Mouse (Mus musculus): ENCODE results near the gene Ankrd55. TPM values are rescaled to one million over a fixed set of nuclear protein-coding genes. Genes with fewer than 3 reads are reported as not detected.

The Ankrd55 gene
- total and polyA plus RNA-seq, 2 experiments from 2014 or later, result 5.7 to 15.6 TPM

GRCm38 (mm10) chr13:112363218-112363617 is 75.0 kb downstream of the Ankrd55 start:
- Histone ChIP-seq H3K9ac (no peak overlapping the region), H3K36me3 (ENCODE audit: insufficient read depth) (no peaks in the 10 kb centered on the region; the same call in 1 of the 2 replicates), H3K27ac (ENCODE audit: low read depth, low read length) (no peak overlapping the region), H3K4me1 (ENCODE audit: insufficient read depth) (no peaks in the 10 kb centered on the region), H3K4me2 (ENCODE audit: low read depth) (no peak overlapping the region), H3K27me3 (ENCODE audit: insufficient read depth, low read length) (no peaks in the 10 kb centered on the region), H3K9me3 (ENCODE audit: low read length) (no peaks in the 10 kb centered on the region), H3K4me3 (ENCODE audit: low read depth, low read length) (no peak overlapping the region)
- no peak for TF ChIP-seq CTCF (IDR thresholded peaks at IDR 0.05; ENCODE audit: low read depth)
- ATAC-seq (no peak), DNase-seq (no peak)
- WGBS, result 91% methylated on average over 10 of the region's 10 CpGs

- no peak for ATAC-seq
- Histone ChIP-seq H3K4me1 (ENCODE audit: insufficient read depth) (no peaks in the 10 kb centered on the region), H3K9me3 (ENCODE audit: low read length) (no peaks in the 10 kb centered on the region), H3K36me3 (ENCODE audit: insufficient read depth) (no peaks in the 10 kb centered on the region; the same call in 1 of the 2 replicates), H3K27ac (ENCODE audit: low read depth, low read length) (no peak overlapping the region), H3K4me2 (ENCODE audit: low read depth) (no peak overlapping the region), H3K4me3 (ENCODE audit: low read depth, low read length) (no peak overlapping the region), H3K9ac (no peak overlapping the region), H3K27me3 (ENCODE audit: insufficient read depth, low read length) (no peaks in the 10 kb centered on the region)
- TF ChIP-seq CTCF (IDR thresholded peaks at IDR 0.05; ENCODE audit: low read depth), result no peak
- DNase-seq, result no peak
- 90% methylated on average over 3 of the region's 3 CpGs for WGBS
These were observed 75.5 kb downstream of the Ankrd55 start for GRCm38 (mm10) chr13:112363746-112364145.

GRCm38 (mm10) chr13:112364698-112365097 is 76.4 kb downstream of the Ankrd55 start:
- no peak for DNase-seq
- WGBS, result 60% methylated on average over 5 of the region's 5 CpGs

GRCm38 (mm10) chr13:112365303-112365702 is 77.1 kb downstream of the Ankrd55 start:
- DNase-seq, result no peak
- no peak overlapping the region for H3K9ac ChIP-seq
- no peak overlapping the region for H3K27ac ChIP-seq (ENCODE audit: low read depth, low read length)
- no peak overlapping the region for H3K4me2 ChIP-seq (ENCODE audit: low read depth)
- ATAC-seq, result no peak
- no peaks in the 10 kb centered on the region for H3K4me1 ChIP-seq (ENCODE audit: insufficient read depth)
- WGBS, result 69% methylated on average over 5 of the region's 5 CpGs
- TF ChIP-seq CTCF (IDR thresholded peaks at IDR 0.05; ENCODE audit: low read depth), result no peak
- no peaks in the 10 kb centered on the region for H3K9me3 ChIP-seq (ENCODE audit: low read length)
- no peaks in the 10 kb centered on the region for H3K27me3 ChIP-seq (ENCODE audit: insufficient read depth, low read length)
- no peaks in the 10 kb centered on the region; the same call in 1 of the 2 replicates for H3K36me3 ChIP-seq (ENCODE audit: insufficient read depth)
- no peak overlapping the region for H3K4me3 ChIP-seq (ENCODE audit: low read depth, low read length)

More at GRCm38 (mm10) chr13:112364698-112365097, 76.4 kb downstream of the Ankrd55 start:
- Histone ChIP-seq H3K9ac (no peak overlapping the region), H3K4me1 (ENCODE audit: insufficient read depth) (no peaks in the 10 kb centered on the region), H3K36me3 (ENCODE audit: insufficient read depth) (no peaks in the 10 kb centered on the region; the same call in 1 of the 2 replicates), H3K9me3 (ENCODE audit: low read length) (no peaks in the 10 kb centered on the region), H3K4me3 (ENCODE audit: low read depth, low read length) (no peak overlapping the region), H3K27ac (ENCODE audit: low read depth, low read length) (no peak overlapping the region), H3K4me2 (ENCODE audit: low read depth) (no peak overlapping the region), H3K27me3 (ENCODE audit: insufficient read depth, low read length) (no peaks in the 10 kb centered on the region)
- TF ChIP-seq CTCF (IDR thresholded peaks at IDR 0.05; ENCODE audit: low read depth), result no peak
- ATAC-seq, result no peak

- DNase-seq, result no peak
- Histone ChIP-seq H3K9me3 (ENCODE audit: low read length) (no peaks in the 10 kb centered on the region), H3K4me1 (ENCODE audit: insufficient read depth) (no peaks in the 10 kb centered on the region), H3K36me3 (ENCODE audit: insufficient read depth) (no peaks in the 10 kb centered on the region; the same call in 1 of the 2 replicates), H3K4me3 (ENCODE audit: low read depth, low read length) (no peak overlapping the region), H3K4me2 (ENCODE audit: low read depth) (no peak overlapping the region), H3K9ac (no peak overlapping the region), H3K27me3 (ENCODE audit: insufficient read depth, low read length) (no peaks in the 10 kb centered on the region), H3K27ac (ENCODE audit: low read depth, low read length) (no peak overlapping the region)
- no peak for TF ChIP-seq CTCF (IDR thresholded peaks at IDR 0.05; ENCODE audit: low read depth)
- no peak for ATAC-seq
- WGBS, result 67% methylated on average over 4 of the region's 4 CpGs
These were observed 77.5 kb downstream of the Ankrd55 start for GRCm38 (mm10) chr13:112365762-112366161.

GRCm38 (mm10) chr13:112366321-112367029 is 78.2 kb downstream of the Ankrd55 start:
- H3K36me3 ChIP-seq (ENCODE audit: insufficient read depth), result no peaks in the 10 kb centered on the region; the same call in 1 of the 2 replicates
- DNase-seq, result no peak
- no peaks in the 10 kb centered on the region for H3K27me3 ChIP-seq (ENCODE audit: insufficient read depth, low read length)
- WGBS, result 91% methylated on average over 4 of the region's 4 CpGs
- no peaks in the 10 kb centered on the region for H3K9me3 ChIP-seq (ENCODE audit: low read length)
- no peaks in the 10 kb centered on the region for H3K4me1 ChIP-seq (ENCODE audit: insufficient read depth)
- H3K9ac ChIP-seq, result no peak overlapping the region
- H3K4me3 ChIP-seq (ENCODE audit: low read depth, low read length), result no peak overlapping the region
- ATAC-seq, result no peak
- TF ChIP-seq CTCF (IDR thresholded peaks at IDR 0.05; ENCODE audit: low read depth), result no peak
- H3K27ac ChIP-seq (ENCODE audit: low read depth, low read length), result no peak overlapping the region
- H3K4me2 ChIP-seq (ENCODE audit: low read depth), result no peak overlapping the region

- H3K9ac ChIP-seq, result no peak overlapping the region
- WGBS, result 94% methylated on average over 4 of the region's 4 CpGs
- H3K4me1 ChIP-seq (ENCODE audit: insufficient read depth), result no peaks in the 10 kb centered on the region
- no peak for DNase-seq
- ATAC-seq, result no peak
- no peaks in the 10 kb centered on the region for H3K9me3 ChIP-seq (ENCODE audit: low read length)
- no peaks in the 10 kb centered on the region; the same call in 1 of the 2 replicates for H3K36me3 ChIP-seq (ENCODE audit: insufficient read depth)
- H3K27ac ChIP-seq (ENCODE audit: low read depth, low read length), result no peak overlapping the region
- TF ChIP-seq CTCF (IDR thresholded peaks at IDR 0.05; ENCODE audit: low read depth), result no peak
- H3K27me3 ChIP-seq (ENCODE audit: insufficient read depth, low read length), result no peaks in the 10 kb centered on the region
- H3K4me2 ChIP-seq (ENCODE audit: low read depth), result no peak overlapping the region
- H3K4me3 ChIP-seq (ENCODE audit: low read depth, low read length), result no peak overlapping the region
These were observed 83.5 kb downstream of the Ankrd55 start for GRCm38 (mm10) chr13:112371729-112372128.
